Mouse (Mus musculus): ENCODE data around the gene Gpr3. TPM values are rescaled to one million over a fixed set of nuclear protein-coding genes. Genes with fewer than 3 reads are reported as not detected.
A peak's percentile ranks its signal among the peaks of the same experiment; 100 is the strongest.

The Gpr3 gene
- total and polyA plus RNA-seq, 2 experiments from 2014 or later, result 0.15 TPM; not detected in 1

- WGBS, result 18% methylated on average over 15 of the region's 15 CpGs
- Histone ChIP-seq H3K27me3 (ENCODE audit: control insufficient read depth, insufficient read depth, low read length) (peaks cover 56% of the 10 kb centered on the region), H3K36me3 (replicated peaks; ENCODE audit: control insufficient read depth, insufficient read depth, low read length) (no peaks in the 10 kb centered on the region), H3K4me2 (ENCODE audit: low read depth, low read length) (no peak overlapping the region), H3K9ac (replicated peaks; ENCODE audit: low read depth, low read length) (no peak overlapping the region), H3K4me3 (ENCODE audit: low read depth, low read length) (no peak overlapping the region), H3K27ac (ENCODE audit: low read depth) (no peak overlapping the region), H3K4me1 (ENCODE audit: control insufficient read depth, insufficient read depth) (no peaks in the 10 kb centered on the region), H3K9me3 (replicated peaks; ENCODE audit: control insufficient read depth, low read length) (no peaks in the 10 kb centered on the region)
- TF ChIP-seq EP300 (IDR thresholded peaks at IDR 0.05; ENCODE audit: low read depth) (peak; percentile 44; the same call in 1 of the 2 replicates), CTCF (IDR thresholded peaks at IDR 0.05; ENCODE audit: low read depth) (no peak)
- ATAC-seq (ENCODE audit: insufficient read depth, low read depth) (no peak), DNase-seq (ENCODE audit: low spot score) (no peak)
Measured at GRCm38 (mm10) chr4:133247072-133247471, 34.7 kb upstream of the Gpr3 start.

DNA sequence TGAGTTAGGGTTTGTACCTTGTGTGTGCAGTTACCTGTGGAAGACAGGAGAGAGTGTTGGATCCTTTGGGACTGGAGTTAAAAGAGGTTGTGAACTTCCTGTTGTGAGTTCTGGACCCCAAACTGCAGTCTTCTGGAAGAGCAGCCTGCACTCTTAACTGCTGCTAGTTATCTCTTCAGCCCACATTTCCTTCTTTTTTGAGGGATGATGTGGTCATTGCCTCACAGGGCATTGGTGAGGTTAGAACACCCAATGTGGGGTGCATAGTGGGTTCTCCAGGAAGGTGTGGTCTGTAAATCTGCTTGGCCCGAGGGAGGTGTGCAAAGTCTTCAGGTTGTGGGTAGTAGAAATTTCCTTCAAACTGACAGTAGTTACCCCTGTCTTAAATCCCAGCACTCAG lies 32.0 kb upstream of the Gpr3 start:
- Histone ChIP-seq H3K4me2 (ENCODE audit: low read depth, low read length) (no peak overlapping the region), H3K27ac (ENCODE audit: low read depth) (no peak overlapping the region), H3K9ac (replicated peaks; ENCODE audit: low read depth, low read length) (no peak overlapping the region), H3K36me3 (replicated peaks; ENCODE audit: control insufficient read depth, insufficient read depth, low read length) (no peaks in the 10 kb centered on the region), H3K9me3 (replicated peaks; ENCODE audit: control insufficient read depth, low read length) (no peaks in the 10 kb centered on the region), H3K27me3 (ENCODE audit: control insufficient read depth, insufficient read depth, low read length) (peaks cover 30% of the 10 kb centered on the region), H3K4me1 (ENCODE audit: control insufficient read depth, insufficient read depth) (no peaks in the 10 kb centered on the region), H3K4me3 (ENCODE audit: low read depth, low read length) (no peak overlapping the region)
- ATAC-seq (ENCODE audit: insufficient read depth, low read depth), result no peak
- TF ChIP-seq CTCF (IDR thresholded peaks at IDR 0.05; ENCODE audit: low read depth) (no peak), EP300 (IDR thresholded peaks at IDR 0.05; ENCODE audit: low read depth) (no peak)
- 50% methylated on average over 1 of the region's 1 CpGs for WGBS
- DNase-seq (ENCODE audit: low spot score), result no peak

DNA sequence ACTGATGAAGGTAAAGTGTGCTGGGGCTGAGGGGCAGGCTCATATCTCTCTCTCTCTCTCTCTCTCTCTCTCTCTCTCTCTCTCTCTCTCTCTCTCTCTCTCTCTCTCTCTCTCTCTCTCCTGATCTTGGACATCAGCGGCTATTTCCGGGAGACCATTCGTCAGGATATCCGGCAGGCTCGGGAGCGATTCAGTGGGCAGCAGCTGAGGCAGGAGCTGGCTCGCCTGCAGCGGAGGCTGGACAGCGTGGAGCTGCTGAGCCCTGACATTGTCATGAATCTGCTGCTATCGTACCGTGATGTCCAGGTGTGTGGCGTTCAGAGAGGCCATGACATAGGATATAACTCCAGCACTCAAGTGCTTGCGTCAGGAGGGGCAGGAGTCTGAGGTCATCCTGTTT lies 31.2 kb upstream of the Gpr3 start:
- 33% methylated on average over 12 of the region's 13 CpGs for WGBS
- Histone ChIP-seq H3K9ac (replicated peaks; ENCODE audit: low read depth, low read length) (no peak overlapping the region), H3K4me3 (ENCODE audit: low read depth, low read length) (no peak overlapping the region), H3K27ac (ENCODE audit: low read depth) (no peak overlapping the region), H3K27me3 (ENCODE audit: control insufficient read depth, insufficient read depth, low read length) (peaks cover 27% of the 10 kb centered on the region; the same call in 1 of the 2 replicates), H3K36me3 (replicated peaks; ENCODE audit: control insufficient read depth, insufficient read depth, low read length) (no peaks in the 10 kb centered on the region), H3K4me2 (ENCODE audit: low read depth, low read length) (no peak overlapping the region), H3K4me1 (ENCODE audit: control insufficient read depth, insufficient read depth) (no peaks in the 10 kb centered on the region), H3K9me3 (replicated peaks; ENCODE audit: control insufficient read depth, low read length) (no peaks in the 10 kb centered on the region)
- DNase-seq (ENCODE audit: low spot score), result no peak
- no peak for TF ChIP-seq CTCF (IDR thresholded peaks at IDR 0.05; ENCODE audit: low read depth)
- no peak for TF ChIP-seq EP300 (IDR thresholded peaks at IDR 0.05; ENCODE audit: low read depth)
- no peak for ATAC-seq (ENCODE audit: insufficient read depth, low read depth)

- Histone ChIP-seq H3K9me3 (replicated peaks; ENCODE audit: control insufficient read depth, low read length) (no peaks in the 10 kb centered on the region), H3K9ac (replicated peaks; ENCODE audit: low read depth, low read length) (no peak overlapping the region), H3K4me3 (ENCODE audit: low read depth, low read length) (no peak overlapping the region), H3K27ac (ENCODE audit: low read depth) (peak overlapping the region; percentile 44; the same call in 1 of the 2 replicates), H3K4me1 (ENCODE audit: control insufficient read depth, insufficient read depth) (no peaks in the 10 kb centered on the region), H3K36me3 (replicated peaks; ENCODE audit: control insufficient read depth, insufficient read depth, low read length) (no peaks in the 10 kb centered on the region), H3K27me3 (ENCODE audit: control insufficient read depth, insufficient read depth, low read length) (peaks cover 19% of the 10 kb centered on the region; the same call in 1 of the 2 replicates), H3K4me2 (ENCODE audit: low read depth, low read length) (no peak overlapping the region)
- DNase-seq (ENCODE audit: low spot score), result no peak
- WGBS, result 67% methylated on average over 9 of the region's 9 CpGs
- TF ChIP-seq EP300 (IDR thresholded peaks at IDR 0.05; ENCODE audit: low read depth) (no peak), CTCF (IDR thresholded peaks at IDR 0.05; ENCODE audit: low read depth) (no peak)
- ATAC-seq (ENCODE audit: insufficient read depth, low read depth), result no peak
Measured at GRCm38 (mm10) chr4:133242710-133243109, 30.4 kb upstream of the Gpr3 start.

GRCm38 (mm10) chr4:133241910-133242309 lies 29.6 kb upstream of the Gpr3 start:
- Histone ChIP-seq H3K9ac (replicated peaks; ENCODE audit: low read depth, low read length) (no peak overlapping the region), H3K4me3 (ENCODE audit: low read depth, low read length) (peak overlapping the region; percentile 62), H3K27ac (ENCODE audit: low read depth) (peak overlapping the region; percentile 44), H3K4me2 (ENCODE audit: low read depth, low read length) (peak overlapping the region; percentile 88), H3K9me3 (replicated peaks; ENCODE audit: control insufficient read depth, low read length) (no peaks in the 10 kb centered on the region), H3K27me3 (ENCODE audit: control insufficient read depth, insufficient read depth, low read length) (peaks cover 16% of the 10 kb centered on the region; the same call in 1 of the 2 replicates), H3K36me3 (replicated peaks; ENCODE audit: control insufficient read depth, insufficient read depth, low read length) (no peaks in the 10 kb centered on the region), H3K4me1 (ENCODE audit: control insufficient read depth, insufficient read depth) (no peaks in the 10 kb centered on the region)
- ATAC-seq (ENCODE audit: insufficient read depth, low read depth), result peak; percentile 1; the same call in 1 of the 2 replicates
- TF ChIP-seq CTCF (IDR thresholded peaks at IDR 0.05; ENCODE audit: low read depth) (no peak), EP300 (IDR thresholded peaks at IDR 0.05; ENCODE audit: low read depth) (peak; percentile 32; the same call in 1 of the 2 replicates)
- no peak for DNase-seq (ENCODE audit: low spot score)
- 23% methylated on average over 11 of the region's 11 CpGs for WGBS
